Mouse (Mus musculus): ENCODE measurements around the gene Tbca. TPM values are rescaled to one million over a fixed set of nuclear protein-coding genes. Genes with fewer than 3 reads are reported as not detected.

Tbca gene
- polyA plus RNA-seq, 1 experiment from 2014 or later = 258 TPM

DNA sequence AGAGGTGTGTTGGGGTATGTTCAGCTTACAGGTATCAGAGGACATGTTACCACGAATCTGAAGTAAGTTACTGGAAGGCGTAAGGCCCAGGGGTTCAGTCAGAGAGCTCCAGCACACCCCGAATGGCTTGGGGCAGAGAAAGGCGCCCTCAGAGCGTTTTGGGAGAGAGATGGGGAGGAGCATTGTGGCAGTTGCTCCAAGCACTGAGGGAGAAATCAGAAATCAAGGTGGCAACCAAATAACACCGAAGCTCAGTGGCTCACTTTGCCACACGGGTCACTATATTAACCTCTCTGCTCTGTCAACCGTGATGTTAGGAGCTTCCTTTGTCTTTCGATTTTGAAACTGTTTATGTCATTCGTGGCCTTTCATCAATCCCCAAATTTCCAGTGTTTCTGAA is 93.5 kb downstream of the Tbca start:
- peaks cover 22% of the 10 kb centered on the region for H3K4me1 ChIP-seq (replicated peaks)
- no peak overlapping the region for H3K9ac ChIP-seq
- 2% methylated on average over 10 of the region's 10 CpGs for WGBS
- H3K36me3 ChIP-seq = no peaks in the 10 kb centered on the region
- peak overlapping the region; percentile 56; the same call in 1 of the 2 replicates for H3K4me3 ChIP-seq
- H3K9me3 ChIP-seq (replicated peaks) = no peaks in the 10 kb centered on the region
- no peak overlapping the region for H3K4me2 ChIP-seq
- ATAC-seq (ENCODE audit: insufficient number of reproducible peaks, low FRiP score) = no peak
- no peak overlapping the region for H3K27ac ChIP-seq (ENCODE audit: poor library complexity, severe bottlenecking)
- H3K27me3 ChIP-seq (replicated peaks) = peaks cover 72% of the 10 kb centered on the region

GRCm38 (mm10) chr13:94882711-94883145 is 94.0 kb downstream of the Tbca start:
- Histone ChIP-seq H3K27me3 (replicated peaks) (peaks cover 69% of the 10 kb centered on the region), H3K4me2 (peak overlapping the region; percentile 94), H3K27ac (ENCODE audit: poor library complexity, severe bottlenecking) (no peak overlapping the region), H3K9ac (0 out of 2 replicates have a peak overlapping the region, but pooled peaks have one; percentile 5), H3K4me1 (replicated peaks) (peaks cover 22% of the 10 kb centered on the region), H3K4me3 (peak overlapping the region; percentile 56), H3K9me3 (replicated peaks) (no peaks in the 10 kb centered on the region), H3K36me3 (no peaks in the 10 kb centered on the region)
- under 1% methylated on average over 37 of the region's 37 CpGs for WGBS
- ATAC-seq (ENCODE audit: insufficient number of reproducible peaks, low FRiP score) = peak; percentile 18; the same call in 1 of the 2 replicates

DNA sequence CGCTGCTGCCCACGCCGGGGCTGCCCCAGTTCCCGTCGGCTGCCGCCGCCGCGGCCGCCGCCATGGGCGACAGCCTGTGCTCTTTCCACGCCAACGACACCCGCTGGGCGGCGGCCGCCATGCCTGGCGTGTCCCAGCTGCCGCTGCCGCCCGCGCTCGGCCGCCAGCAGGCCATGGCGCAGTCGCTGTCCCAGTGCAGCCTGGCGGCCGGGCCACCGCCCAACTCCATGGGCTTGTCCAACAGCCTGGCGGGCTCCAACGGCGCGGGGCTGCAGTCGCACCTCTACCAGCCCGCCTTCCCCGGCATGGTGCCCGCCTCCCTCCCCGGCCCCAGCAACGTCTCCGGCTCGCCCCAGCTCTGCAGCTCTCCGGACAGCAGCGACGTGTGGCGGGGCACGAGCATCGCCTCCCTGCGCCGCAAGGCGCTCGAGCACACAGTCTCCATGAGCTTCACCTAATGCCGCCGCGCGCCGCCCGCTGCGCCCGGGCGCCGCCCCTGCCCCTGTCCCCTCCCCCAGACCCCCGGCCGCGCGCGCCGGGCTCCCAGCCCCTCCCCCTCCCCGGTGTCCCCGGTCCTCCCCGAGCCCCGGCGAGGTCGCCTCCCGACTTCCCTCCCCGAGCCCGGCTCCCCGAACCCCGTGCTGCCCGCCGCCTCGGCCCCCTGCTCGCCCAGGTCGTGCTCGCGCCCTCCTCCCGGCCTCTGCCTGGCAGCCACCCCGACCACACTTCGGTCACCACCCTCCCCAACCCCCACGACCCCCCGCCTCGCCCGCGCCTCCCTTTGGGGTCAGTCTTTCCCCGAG is 94.7 kb downstream of the Tbca start:
- no peak overlapping the region for H3K27ac ChIP-seq (ENCODE audit: poor library complexity, severe bottlenecking)

GRCm38 (mm10) chr13:94883966-94884960 is 95.6 kb downstream of the Tbca start:
- peak overlapping the region; percentile 56 for H3K4me3 ChIP-seq
- H3K36me3 ChIP-seq = no peaks in the 10 kb centered on the region
- no peak overlapping the region for H3K9ac ChIP-seq
- peaks cover 22% of the 10 kb centered on the region for H3K4me1 ChIP-seq (replicated peaks)
- H3K9me3 ChIP-seq (replicated peaks) = no peaks in the 10 kb centered on the region
- ATAC-seq (ENCODE audit: insufficient number of reproducible peaks, low FRiP score) = no peak
- peak overlapping the region; percentile 94 for H3K4me2 ChIP-seq
- no peak overlapping the region for H3K27ac ChIP-seq (ENCODE audit: poor library complexity, severe bottlenecking)
- H3K27me3 ChIP-seq (replicated peaks) = peaks cover 76% of the 10 kb centered on the region
- WGBS = 2% methylated on average over 36 of the region's 36 CpGs

More for the DNA sequence above, 94.7 kb downstream of the Tbca start:
- Histone ChIP-seq H3K4me3 (peak overlapping the region; percentile 56), H3K9me3 (replicated peaks) (no peaks in the 10 kb centered on the region), H3K36me3 (no peaks in the 10 kb centered on the region), H3K4me2 (peak overlapping the region; percentile 94), H3K27me3 (replicated peaks) (peaks cover 72% of the 10 kb centered on the region), H3K4me1 (replicated peaks) (peaks cover 22% of the 10 kb centered on the region), H3K9ac (0 out of 2 replicates have a peak overlapping the region, but pooled peaks have one; percentile 5)
- WGBS = 1% methylated on average over 84 of the region's 95 CpGs
- ATAC-seq (ENCODE audit: insufficient number of reproducible peaks, low FRiP score) = peak; percentile 61; the same call in 1 of the 2 replicates

DNA sequence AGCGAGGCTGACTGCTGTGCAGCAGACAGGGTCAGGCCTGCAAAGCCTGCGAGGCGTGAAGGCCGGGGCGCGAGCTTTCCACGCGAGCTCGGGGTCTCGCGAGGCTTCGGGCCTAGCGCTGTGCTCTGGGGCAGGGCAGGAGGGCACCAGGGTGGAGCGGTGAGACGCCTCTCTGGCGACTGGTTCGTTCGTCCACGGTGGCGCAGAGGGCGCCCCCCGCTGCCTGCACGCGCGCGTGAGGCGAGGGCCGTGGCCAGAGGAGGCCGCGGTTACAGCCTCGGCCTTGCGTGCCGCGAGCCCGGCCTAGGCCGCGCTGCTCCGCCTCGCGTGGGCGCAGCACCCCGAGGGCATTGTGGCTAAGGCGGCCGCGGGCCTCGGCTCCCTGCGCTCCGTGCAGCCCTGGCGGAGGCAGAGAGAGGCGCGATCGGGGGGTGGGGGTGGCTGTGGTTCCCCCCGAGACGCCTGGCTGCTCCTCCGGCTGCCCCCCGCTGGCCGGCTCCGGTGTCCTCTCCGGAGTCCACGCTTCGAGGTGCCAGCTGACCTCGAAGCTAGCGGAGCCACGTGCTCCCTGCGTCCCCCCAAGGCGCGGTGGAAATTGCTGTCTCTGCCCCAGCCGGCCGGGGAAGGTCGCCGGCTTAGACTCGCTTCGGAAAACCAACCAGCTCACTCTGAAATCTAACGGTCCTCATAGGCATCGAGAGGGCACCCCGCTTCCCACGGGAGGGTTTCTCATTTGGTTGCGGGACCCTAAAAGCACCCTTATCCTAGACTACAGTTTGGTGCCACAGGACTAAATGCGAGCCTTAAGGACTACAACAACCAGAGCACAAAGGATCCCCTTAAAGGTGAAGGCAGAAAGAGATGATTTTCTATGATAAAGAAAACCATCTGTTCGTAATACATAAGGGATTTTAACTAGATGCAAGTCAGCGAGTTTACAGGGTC is 96.9 kb downstream of the Tbca start:
- Histone ChIP-seq H3K9me3 (replicated peaks) (no peaks in the 10 kb centered on the region), H3K4me1 (replicated peaks) (peaks cover 22% of the 10 kb centered on the region), H3K27ac (ENCODE audit: poor library complexity, severe bottlenecking) (no peak overlapping the region), H3K4me3 (peak overlapping the region; percentile 36), H3K27me3 (replicated peaks) (peaks cover 80% of the 10 kb centered on the region), H3K36me3 (no peaks in the 10 kb centered on the region), H3K9ac (no peak overlapping the region), H3K4me2 (peak overlapping the region; percentile 65)
- WGBS = 2% methylated on average over 66 of the region's 81 CpGs
- peak; percentile 25; the same call in 1 of the 2 replicates for ATAC-seq (ENCODE audit: insufficient number of reproducible peaks, low FRiP score)

Other genes starting within 250 kb of the Tbca start
- not detected in 2 replicates for gene Otp, start 86.7 kb downstream of the Tbca start, polyA plus RNA-seq (2016; fragmentation: Nextera tagmentation; extraction: Ambion mirVana)
- 21.2 and 23.8 TPM in 2 replicates for gene Wdr41, start 187.4 kb downstream of the Tbca start, polyA plus RNA-seq (2016; fragmentation: Nextera tagmentation; extraction: Ambion mirVana)